Mouse (Mus musculus): ENCODE measurements around the gene Zfp385b.

DNA sequence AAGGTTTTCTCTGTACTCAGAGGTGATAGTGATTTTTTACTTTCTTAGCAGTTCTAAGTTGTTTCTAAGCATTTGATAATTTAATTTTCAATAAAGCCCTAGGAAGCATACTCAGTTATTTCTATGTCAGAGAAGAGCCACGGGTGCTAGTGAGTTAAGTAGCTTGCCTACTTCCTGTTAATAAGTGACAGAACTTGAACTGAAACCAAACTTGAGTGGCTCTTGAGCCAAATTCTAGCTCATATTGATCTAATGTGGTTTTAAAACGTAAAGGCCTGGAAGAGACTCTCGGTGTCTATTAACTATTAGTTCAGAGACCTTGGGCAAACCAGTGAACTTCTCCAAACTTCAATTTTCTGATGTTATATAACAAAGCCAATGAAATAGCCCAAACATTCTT, 278.6 kb downstream of the Zfp385b start:
- TF ChIP-seq CTCF (IDR thresholded peaks at IDR 0.05; ENCODE audit: control insufficient read depth, insufficient read depth, low read length) (no peak), POLR2A (IDR thresholded peaks at IDR 0.05; ENCODE audit: borderline replicate concordance, control insufficient read depth, low read depth, low read length) (no peak)
